Mouse (Mus musculus) neural tube, embryonic 14.5 days (tissue): ENCODE measurements around the gene Mtfr1l. TPM values are rescaled to one million over a fixed set of nuclear protein-coding genes. Genes with fewer than 3 reads are reported as not detected.

Experiments
- ATAC-seq: fragments of 200-750 bp; cut with Nextera tagmentation; 2 replicates; pipeline ENCODE4 v1.8.0; 2017; ENCODE audit warnings: low read depth, mild to moderate bottlenecking, moderate TSS enrichment, moderate library complexity
- H3K27ac ChIP-seq: fragments of 300-500 bp; sonication (generic); 2 replicates; pipeline ENCODE4 v1.5.1; 2014; ENCODE audit warnings: low read depth, mild to moderate bottlenecking, control low read depth, low read length, moderate library complexity, mixed read lengths
- H3K27me3 ChIP-seq: fragments of 300-500 bp; sonication (generic); 2 replicates; pipeline ENCODE4 v1.6.1; 2014; ENCODE audit warnings: low read length; ENCODE audit not compliant: control insufficient read depth, insufficient read depth
- H3K36me3 ChIP-seq: fragments of 300-500 bp; sonication (generic); 2 replicates; pipeline ENCODE4 v1.6.1; 2014; ENCODE audit warnings: low read length, mixed read lengths; ENCODE audit not compliant: control insufficient read depth, insufficient read depth
- H3K4me1 ChIP-seq: fragments of 300-500 bp; sonication (generic); 2 replicates; pipeline ENCODE4 v1.6.1; 2014; ENCODE audit warnings: low read length; ENCODE audit not compliant: control insufficient read depth, insufficient read depth
- H3K4me2 ChIP-seq: fragments of 300-500 bp; sonication (generic); 2 replicates; pipeline ENCODE4 v1.6.1; 2014; ENCODE audit warnings: mild to moderate bottlenecking, low read depth, low read length, control low read depth
- H3K4me3 ChIP-seq: fragments of 300-500 bp; sonication (generic); 2 replicates; pipeline ENCODE4 v1.5.1; 2014; ENCODE audit warnings: low read depth, low read length, control low read depth, mixed read lengths
- H3K9ac ChIP-seq: fragments of 300-500 bp; sonication (generic); replicated peaks from 2 replicates; pipeline ENCODE4 v1.6.1; 2014; ENCODE audit warnings: low read depth, mild to moderate bottlenecking, control low read depth, low read length, mixed read lengths
- H3K9me3 ChIP-seq: fragments of 300-500 bp; sonication (generic); 2 replicates; pipeline ENCODE4 v1.6.1; 2016; ENCODE audit warnings: low read length; ENCODE audit not compliant: control insufficient read depth
- WGBS: fragments of 180-500 bp; shearing (Covaris S2); extraction: QIAGEN DNeasy Blood & Tissue Kit; methylation state at CpG from one replicate; pipeline ENCODE4 v1.1.7; 2014; 5-methylcytosine and 5-hydroxymethylcytosine counted together
- polyA plus RNA-seq: library from polyadenylated mRNA; unstranded; fragments of >200 nt; fragmentation: Nextera tagmentation; extraction: Ambion mirVana; gene quantifications from 2 replicates; pipeline ENCODE4 v1.2.1, GENCODE M21; 2014

Gene Mtfr1l
- polyA plus RNA-seq, 1 experiment from 2014 or later: 199 TPM

- Histone ChIP-seq H3K4me3 (no peak overlapping the region), H3K4me2 (no peak overlapping the region), H3K27me3 (no peaks in the 10 kb centered on the region), H3K36me3 (no peaks in the 10 kb centered on the region), H3K27ac (no peak overlapping the region), H3K9ac (no peak overlapping the region), H3K9me3 (no peaks in the 10 kb centered on the region), H3K4me1 (no peaks in the 10 kb centered on the region)
- WGBS: 90% methylated on average over 11 of the region's 11 CpGs
- no peak for ATAC-seq
These were observed 20.8 kb downstream of the Mtfr1l start for GRCm38 (mm10) chr4:134514309-134514930.

- H3K4me3 ChIP-seq: no peak overlapping the region
- H3K9ac ChIP-seq: no peak overlapping the region
- no peaks in the 10 kb centered on the region for H3K4me1 ChIP-seq
- no peak overlapping the region for H3K27ac ChIP-seq
- no peak overlapping the region; the same call in 1 of the 2 replicates for H3K4me2 ChIP-seq
- no peaks in the 10 kb centered on the region for H3K36me3 ChIP-seq
- no peak for ATAC-seq
- H3K9me3 ChIP-seq: no peaks in the 10 kb centered on the region
- 12% methylated on average over 15 of the region's 15 CpGs for WGBS
- no peaks in the 10 kb centered on the region for H3K27me3 ChIP-seq
These were observed 22.4 kb downstream of the Mtfr1l start for GRCm38 (mm10) chr4:134512798-134513197.

GRCm38 (mm10) chr4:134511730-134512129 lies 23.5 kb downstream of the Mtfr1l start:
- 82% methylated on average over 6 of the region's 6 CpGs for WGBS
- ATAC-seq: no peak
- no peaks in the 10 kb centered on the region for H3K36me3 ChIP-seq
- H3K4me2 ChIP-seq: no peak overlapping the region; the same call in 1 of the 2 replicates
- H3K27ac ChIP-seq: no peak overlapping the region
- H3K4me3 ChIP-seq: no peak overlapping the region
- no peaks in the 10 kb centered on the region for H3K4me1 ChIP-seq
- H3K9ac ChIP-seq: no peak overlapping the region
- no peaks in the 10 kb centered on the region for H3K27me3 ChIP-seq
- no peaks in the 10 kb centered on the region for H3K9me3 ChIP-seq

GRCm38 (mm10) chr4:134510845-134511411 lies 24.3 kb downstream of the Mtfr1l start, which contains the start of gene Aunip:
Gene Aunip (plus strand): TSS chr4:134510999.
- H3K4me2 ChIP-seq: peak within 1 kb of the TSS; percentile 62
- H3K9ac ChIP-seq: no peak within 1 kb of the TSS
- H3K27me3 ChIP-seq: no peaks in the 10 kb centered on the region
- H3K4me3 ChIP-seq: peak within 1 kb of the TSS; percentile 39
- no peaks in the 10 kb centered on the region for H3K36me3 ChIP-seq
- WGBS: under 1% methylated on average over 42 of the region's 42 CpGs
- no peaks in the 10 kb centered on the region for H3K9me3 ChIP-seq
- ATAC-seq: peak; percentile 94
- no peaks in the 10 kb centered on the region for H3K4me1 ChIP-seq
- H3K27ac ChIP-seq: no peak within 1 kb of the TSS

- Histone ChIP-seq H3K27me3 (no peaks in the 10 kb centered on the region), H3K9ac (no peak overlapping the region), H3K27ac (no peak overlapping the region), H3K4me1 (no peaks in the 10 kb centered on the region), H3K36me3 (no peaks in the 10 kb centered on the region), H3K4me3 (peak overlapping the region; percentile 39; the same call in 1 of the 2 replicates), H3K4me2 (peak overlapping the region; percentile 62), H3K9me3 (no peaks in the 10 kb centered on the region)
- ATAC-seq: no peak
- WGBS: 79% methylated on average over 4 of the region's 4 CpGs
These were observed 24.8 kb downstream of the Mtfr1l start for GRCm38 (mm10) chr4:134510396-134510795.

GRCm38 (mm10) chr4:134506713-134507112 lies 28.5 kb downstream of the Mtfr1l start:
- Histone ChIP-seq H3K4me3 (no peak overlapping the region), H3K4me1 (no peaks in the 10 kb centered on the region), H3K27ac (no peak overlapping the region), H3K9me3 (no peaks in the 10 kb centered on the region), H3K4me2 (no peak overlapping the region), H3K36me3 (no peaks in the 10 kb centered on the region), H3K9ac (no peak overlapping the region), H3K27me3 (no peaks in the 10 kb centered on the region)
- WGBS: 90% methylated on average over 19 of the region's 19 CpGs
- no peak for ATAC-seq

- Histone ChIP-seq H3K27me3 (no peaks in the 10 kb centered on the region), H3K36me3 (no peaks in the 10 kb centered on the region), H3K9me3 (no peaks in the 10 kb centered on the region), H3K4me3 (no peak overlapping the region), H3K4me1 (no peaks in the 10 kb centered on the region), H3K9ac (no peak overlapping the region), H3K4me2 (no peak overlapping the region), H3K27ac (no peak overlapping the region)
- 84% methylated on average over 3 of the region's 4 CpGs for WGBS
- ATAC-seq: no peak
These were observed 29.1 kb downstream of the Mtfr1l start for GRCm38 (mm10) chr4:134505966-134506594.

- Histone ChIP-seq H3K27ac (no peak overlapping the region), H3K36me3 (no peaks in the 10 kb centered on the region), H3K9ac (no peak overlapping the region), H3K4me2 (no peak overlapping the region), H3K9me3 (no peaks in the 10 kb centered on the region), H3K4me1 (no peaks in the 10 kb centered on the region), H3K4me3 (no peak overlapping the region), H3K27me3 (no peaks in the 10 kb centered on the region)
- no peak for ATAC-seq
- 93% methylated on average over 4 of the region's 4 CpGs for WGBS
These were observed 29.8 kb downstream of the Mtfr1l start for GRCm38 (mm10) chr4:134505303-134505789.
